Mouse (Mus musculus) erythroid progenitor cell, adult 5-6 weeks (primary cell): ENCODE results near the gene Snapc4. TPM values are rescaled to one million over a fixed set of nuclear protein-coding genes. Genes with fewer than 3 reads are reported as not detected.
A peak's percentile ranks its signal among the peaks of the same experiment; 100 is the strongest.

Experiments
- ATAC-seq: replicated peaks from 2 replicates; pipeline ENCODE4 v1.8.0; 2016; ENCODE audit warnings: moderate number of reproducible peaks, mild to moderate bottlenecking, moderate TSS enrichment, inconsistent platforms; ENCODE audit not compliant: poor library complexity, low FRiP score, severe bottlenecking
- total RNA-seq, 2 experiments: library from RNA; stranded (forward) in 1 of 2; stranded (reverse) in 1 of 2; fragments of 150-400 nt in 1 of 2; fragments of 186-747, 209-891 nt in 1 of 2; gene quantifications; 2 replicates each; pipeline versions ENCODE4 v1.2.3 to v1.2.4; 2015 to 2017; ENCODE audit warnings: low replicate concordance in 2 of 2

Snapc4 gene
- total RNA-seq, 2 experiments from 2014 or later: 1.3 to 10.5 TPM

- no peak for ATAC-seq
These were observed 37.6 kb downstream of the Snapc4 start for GRCm38 (mm10) chr2:26342609-26343490.

- no peak for ATAC-seq
These were observed 38.4 kb downstream of the Snapc4 start for GRCm38 (mm10) chr2:26342044-26342443.

- no peak for ATAC-seq
These were observed 38.9 kb downstream of the Snapc4 start for GRCm38 (mm10) chr2:26341510-26341981.

- no peak for ATAC-seq
These were observed 41.3 kb downstream of the Snapc4 start for GRCm38 (mm10) chr2:26339204-26339551.

- ATAC-seq: 0 out of 2 replicates have a peak, but pooled peaks have one; percentile 14
These were observed 41.9 kb downstream of the Snapc4 start for GRCm38 (mm10) chr2:26338302-26339203.

- no peak for ATAC-seq
These were observed 49.8 kb downstream of the Snapc4 start for GRCm38 (mm10) chr2:26330702-26331101.

GRCm38 (mm10) chr2:26330056-26330468 is 50.4 kb downstream of the Snapc4 start:
- no peak for ATAC-seq

GRCm38 (mm10) chr2:26329402-26329801 is 51.1 kb downstream of the Snapc4 start:
- ATAC-seq: no peak

GRCm38 (mm10) chr2:26327852-26328251 is 52.6 kb downstream of the Snapc4 start:
- no peak for ATAC-seq

- ATAC-seq: peak; percentile 72
These were observed 54.9 kb downstream of the Snapc4 start for GRCm38 (mm10) chr2:26325386-26326181.

GRCm38 (mm10) chr2:26324917-26325316 is 55.5 kb downstream of the Snapc4 start:
- no peak for ATAC-seq

- ATAC-seq: no peak
These were observed 56.7 kb downstream of the Snapc4 start for GRCm38 (mm10) chr2:26323589-26324325.

GRCm38 (mm10) chr2:26320245-26321185 is 59.9 kb downstream of the Snapc4 start:
- no peak for ATAC-seq

GRCm38 (mm10) chr2:26319519-26320244 is 60.8 kb downstream of the Snapc4 start:
- ATAC-seq: no peak

GRCm38 (mm10) chr2:26319109-26319508 is 61.3 kb downstream of the Snapc4 start:
- ATAC-seq: no peak

GRCm38 (mm10) chr2:26317991-26318672 is 62.3 kb downstream of the Snapc4 start:
- no peak for ATAC-seq

- ATAC-seq: no peak
These were observed 63.1 kb downstream of the Snapc4 start for GRCm38 (mm10) chr2:26317371-26317770.
